Mouse (Mus musculus) embryonic facial prominence, embryonic 10.5 days (tissue): ENCODE results near the gene Gm14180. TPM values are rescaled to one million over a fixed set of nuclear protein-coding genes. Genes with fewer than 3 reads are reported as not detected.
"Not testable (repeated sequence)": the region's sequence is repeated elsewhere in the genome, so short reads cannot be mapped to it uniquely, and the experiment has no call there.

ENCODE experiments used
- DNase-seq: peaks from one replicate; pipeline ENCODE4 v3.0.0-alpha.2; 2017; ENCODE audit warnings: low spot score
- H3K27ac ChIP-seq: fragments of 300-500 bp; sonication (generic); replicated peaks from 2 replicates; pipeline ENCODE4 v1.5.1; 2016; ENCODE audit warnings: mild to moderate bottlenecking
- H3K27me3 ChIP-seq: fragments of 300-500 bp; sonication (generic); replicated peaks from 2 replicates; pipeline ENCODE4 v1.6.1; 2016; ENCODE audit warnings: low read depth, mild to moderate bottlenecking; ENCODE audit not compliant: poor library complexity, severe bottlenecking
- H3K36me3 ChIP-seq: fragments of 300-500 bp; sonication (generic); replicated peaks from 2 replicates; pipeline ENCODE4 v1.6.1; 2016; ENCODE audit warnings: mild to moderate bottlenecking, moderate library complexity
- H3K4me1 ChIP-seq: fragments of 300-500 bp; sonication (generic); 2 replicates; pipeline ENCODE4 v1.6.1; 2016
- H3K4me3 ChIP-seq: fragments of 300-500 bp; sonication (generic); 2 replicates; pipeline ENCODE4 v1.5.1; 2016; ENCODE audit warnings: mild to moderate bottlenecking, moderate library complexity
- H3K9me3 ChIP-seq: fragments of 300-500 bp; sonication (generic); 2 replicates; pipeline ENCODE4 v1.6.1; 2016; ENCODE audit warnings: mild to moderate bottlenecking
- WGBS: fragments of 180-500 bp; shearing (Covaris S2); methylation state at CpG from one replicate; pipeline ENCODE4 v1.1.7; 2016; 5-methylcytosine and 5-hydroxymethylcytosine counted together
- polyA plus RNA-seq: library from polyadenylated mRNA; unstranded; fragments of >200 nt; fragmentation: Nextera tagmentation; extraction: Ambion mirVana; gene quantifications from 2 replicates; pipeline ENCODE4 v1.2.1, GENCODE M21; 2016

Gene Gm14180
- not detected in 2 replicates for polyA plus RNA-seq

- Histone ChIP-seq H3K27ac (no peak within 1 kb of the TSS), H3K27me3 (no peaks in the 10 kb centered on the region), H3K4me3 (no peak within 1 kb of the TSS), H3K9me3 (no peaks in the 10 kb centered on the region), H3K36me3 (no peaks in the 10 kb centered on the region), H3K4me1 (no peaks in the 10 kb centered on the region)
- DNase-seq, result no peak
- WGBS, result 74% methylated on average over 2 of the region's 2 CpGs
Measured at GRCm38 (mm10) chr11:99734190-99734589, at the start of gene Gm14180. Gene Gm14180, minus strand, starts transcription at chr11:99734290.

DNA sequence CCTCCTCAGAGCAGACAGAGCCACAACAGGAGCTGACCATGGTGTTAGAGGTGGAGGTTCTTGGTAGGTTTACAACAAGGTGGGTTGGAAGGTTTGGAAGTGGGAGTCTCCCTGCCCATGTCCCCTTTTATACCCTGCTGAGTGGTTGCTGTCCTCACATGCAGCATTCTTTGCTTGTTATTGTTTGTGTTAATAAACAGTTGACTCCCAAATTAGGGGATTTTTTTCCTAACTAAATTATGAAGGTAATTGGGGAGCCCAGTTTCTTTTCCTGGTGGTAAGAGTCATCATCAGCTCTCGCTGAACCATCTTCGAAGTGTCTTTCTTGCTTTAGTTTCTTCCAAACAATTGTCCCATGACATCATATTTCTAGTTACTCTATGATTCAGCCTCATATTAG lies 46.5 kb upstream of the Gm14180 start, which contains the start of gene Krtap4-8:
Gene Krtap4-8, minus strand, starts transcription at position 101 of the 400 bp plus-strand sequence.
- H3K36me3 ChIP-seq, result no peaks in the 10 kb centered on the region
- H3K4me3 ChIP-seq, result no peak within 1 kb of the TSS
- DNase-seq, result no peak
- WGBS, result 95% methylated on average over 2 of the region's 2 CpGs
- H3K27me3 ChIP-seq, result no peaks in the 10 kb centered on the region
- H3K4me1 ChIP-seq, result peaks cover 10% of the 10 kb centered on the region
- no peaks in the 10 kb centered on the region for H3K9me3 ChIP-seq
- no peak within 1 kb of the TSS for H3K27ac ChIP-seq

DNA sequence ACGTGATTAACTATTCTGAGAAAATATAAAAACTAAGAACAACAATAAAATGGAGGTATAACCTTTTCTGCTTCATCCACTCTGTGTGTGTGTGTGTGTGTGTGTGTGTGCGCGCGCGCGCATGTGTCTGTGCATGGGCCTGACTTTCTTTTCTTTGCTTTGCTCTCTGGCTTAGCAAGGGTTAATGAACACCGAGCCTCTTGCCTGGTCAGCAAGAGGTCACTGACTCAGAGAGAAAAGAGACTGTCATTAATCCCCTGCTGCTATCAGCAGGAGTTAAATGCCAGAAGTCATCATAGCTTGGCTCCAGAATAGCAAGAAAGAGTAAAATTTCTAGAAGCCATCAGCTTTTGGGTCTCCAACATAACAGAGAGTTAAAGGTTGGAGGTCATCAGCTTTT lies 44.3 kb upstream of the Gm14180 start:
- WGBS, result 58% methylated on average over 7 of the region's 7 CpGs
- Histone ChIP-seq H3K4me3 (no peak overlapping the region), H3K36me3 (no peaks in the 10 kb centered on the region), H3K27ac (no peak overlapping the region), H3K4me1 (peaks cover 10% of the 10 kb centered on the region), H3K9me3 (no peaks in the 10 kb centered on the region), H3K27me3 (no peaks in the 10 kb centered on the region)
- DNase-seq, result peak; percentile 30

- H3K4me1 ChIP-seq, H3K27me3 ChIP-seq, DNase-seq, H3K4me3 ChIP-seq, H3K9me3 ChIP-seq, H3K27ac ChIP-seq, H3K36me3 ChIP-seq: not testable (repeated sequence)
Measured at GRCm38 (mm10) chr11:99772813-99773212, 38.7 kb upstream of the Gm14180 start, which contains the start of gene Gm11595. Gene Gm11595, minus strand, starts transcription at chr11:99772913.

GRCm38 (mm10) chr11:99768410-99768809 lies 34.3 kb upstream of the Gm14180 start:
- Histone ChIP-seq H3K9me3 (no peaks in the 10 kb centered on the region), H3K36me3 (no peaks in the 10 kb centered on the region), H3K4me3 (no peak overlapping the region), H3K27ac (no peak overlapping the region), H3K27me3 (no peaks in the 10 kb centered on the region), H3K4me1 (no peaks in the 10 kb centered on the region)
- WGBS, result 63% methylated on average over 2 of the region's 2 CpGs
- no peak for DNase-seq

DNA sequence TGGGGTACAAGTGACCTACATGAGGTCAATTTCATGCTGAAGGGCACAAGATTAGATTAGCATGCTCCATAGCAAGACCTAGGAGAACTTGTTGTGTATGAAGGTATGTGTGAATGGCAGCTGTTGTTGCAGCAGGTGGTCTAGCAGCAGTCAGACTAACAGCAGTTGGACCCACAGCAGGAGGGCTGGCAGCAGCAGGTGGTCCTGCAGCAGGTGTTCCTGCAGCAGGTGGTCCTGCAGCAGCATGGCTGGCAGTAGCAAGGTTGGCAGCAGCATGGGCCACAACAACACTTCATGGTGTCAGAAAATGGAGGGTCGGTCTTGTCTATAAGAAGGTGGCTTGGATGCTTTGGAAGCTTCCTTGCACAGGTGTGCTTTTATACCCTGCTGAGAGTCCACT lies 24.8 kb upstream of the Gm14180 start:
- DNase-seq, result no peak
- H3K4me3 ChIP-seq, result no peak overlapping the region
- H3K9me3 ChIP-seq, result no peaks in the 10 kb centered on the region
- H3K27ac ChIP-seq, result no peak overlapping the region
- WGBS, result 92% methylated on average over 1 of the region's 1 CpGs
- no peaks in the 10 kb centered on the region for H3K36me3 ChIP-seq
- no peaks in the 10 kb centered on the region for H3K27me3 ChIP-seq
- H3K4me1 ChIP-seq, result no peaks in the 10 kb centered on the region

GRCm38 (mm10) chr11:99743985-99744384 lies 9.9 kb upstream of the Gm14180 start:
- H3K27ac ChIP-seq, result no peak overlapping the region
- no peaks in the 10 kb centered on the region for H3K36me3 ChIP-seq
- no peak overlapping the region for H3K4me3 ChIP-seq
- 89% methylated on average over 3 of the region's 3 CpGs for WGBS
- no peaks in the 10 kb centered on the region for H3K4me1 ChIP-seq
- H3K27me3 ChIP-seq, result no peaks in the 10 kb centered on the region
- no peak for DNase-seq
- no peaks in the 10 kb centered on the region for H3K9me3 ChIP-seq

DNA sequence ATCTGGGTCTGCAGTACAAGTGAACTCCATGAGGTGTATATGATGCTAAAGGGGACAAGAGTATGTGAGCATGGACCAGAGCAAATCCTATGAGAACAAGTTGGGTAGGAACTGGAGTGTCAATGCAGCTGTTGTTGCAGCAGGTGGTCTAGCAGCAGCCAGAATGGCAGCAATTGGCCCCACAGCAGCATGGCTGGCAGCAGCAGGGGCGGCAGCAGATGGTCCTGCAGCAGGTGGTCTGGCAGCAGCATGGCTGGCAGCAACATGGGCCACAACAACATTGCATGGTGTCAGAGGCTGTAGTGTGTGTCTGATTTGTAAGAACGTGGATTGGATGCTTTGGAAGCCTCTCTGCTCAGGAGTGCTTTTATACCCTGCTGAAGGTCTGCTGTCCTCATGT lies 10.0 kb downstream of the Gm14180 start:
- no peak overlapping the region for H3K4me3 ChIP-seq
- no peaks in the 10 kb centered on the region for H3K27me3 ChIP-seq
- no peaks in the 10 kb centered on the region for H3K4me1 ChIP-seq
- H3K36me3 ChIP-seq, result no peaks in the 10 kb centered on the region
- DNase-seq, result no peak
- 86% methylated on average over 2 of the region's 2 CpGs for WGBS
- H3K27ac ChIP-seq, result no peak overlapping the region
- no peaks in the 10 kb centered on the region for H3K9me3 ChIP-seq

GRCm38 (mm10) chr11:99718759-99719158 lies 15.3 kb downstream of the Gm14180 start:
- no peaks in the 10 kb centered on the region for H3K9me3 ChIP-seq
- no peak overlapping the region for H3K4me3 ChIP-seq
- no peaks in the 10 kb centered on the region for H3K36me3 ChIP-seq
- H3K27ac ChIP-seq, result no peak overlapping the region
- H3K4me1 ChIP-seq, result no peaks in the 10 kb centered on the region
- H3K27me3 ChIP-seq, result no peaks in the 10 kb centered on the region
- 83% methylated on average over 1 of the region's 1 CpGs for WGBS
- no peak for DNase-seq

GRCm38 (mm10) chr11:99690463-99690862 lies 43.6 kb downstream of the Gm14180 start, which contains the start of gene Gm14190:
Gene Gm14190, minus strand, starts transcription at chr11:99690740.
- H3K4me3 ChIP-seq, result no peak within 1 kb of the TSS
- H3K36me3 ChIP-seq, result no peaks in the 10 kb centered on the region
- H3K9me3 ChIP-seq, result no peaks in the 10 kb centered on the region
- 87% methylated on average over 1 of the region's 1 CpGs for WGBS
- H3K27me3 ChIP-seq, result no peaks in the 10 kb centered on the region
- DNase-seq, result no peak
- no peak within 1 kb of the TSS for H3K27ac ChIP-seq
- no peaks in the 10 kb centered on the region for H3K4me1 ChIP-seq

GRCm38 (mm10) chr11:99685235-99685634 lies 48.9 kb downstream of the Gm14180 start:
- not testable (repeated sequence) for H3K27ac ChIP-seq, H3K4me1 ChIP-seq, DNase-seq, H3K9me3 ChIP-seq, H3K4me3 ChIP-seq, H3K27me3 ChIP-seq, H3K36me3 ChIP-seq
- WGBS, result 74% methylated on average over 1 of the region's 1 CpGs
